Mouse (Mus musculus) forebrain, embryonic 10.5 days (tissue): Measurements from ENCODE around the gene D430019H16Rik. TPM values are rescaled to one million over a fixed set of nuclear protein-coding genes. Genes with fewer than 3 reads are reported as not detected.

Experiments
- polyA plus RNA-seq: library from polyadenylated mRNA; unstranded; fragments of >200 nt; fragmentation: Nextera tagmentation; extraction: Ambion mirVana; gene quantifications from 2 replicates; pipeline ENCODE4 v1.2.1, GENCODE M21; 2016

The D430019H16Rik gene
- polyA plus RNA-seq, 1 experiment from 2014 or later = 2.2 TPM

Other genes with a start within 250 kb of the D430019H16Rik start
- gene Tcl1, start 231.1 kb upstream of the D430019H16Rik start, polyA plus RNA-seq = not detected in 2 replicates
- 0.33 and 0.39 TPM in 2 replicates for gene Tunar, start 120.0 kb upstream of the D430019H16Rik start, polyA plus RNA-seq
- 0.25 and 0.42 TPM in 2 replicates for gene Bdkrb2, start 109.4 kb downstream of the D430019H16Rik start, polyA plus RNA-seq
- not detected in 2 replicates for gene Bdkrb1, start 149.2 kb downstream of the D430019H16Rik start, polyA plus RNA-seq
- gene Gskip, start 231.0 kb downstream of the D430019H16Rik start, polyA plus RNA-seq = 33.2 and 34.0 TPM in 2 replicates
- gene Atg2b, start 231.4 kb downstream of the D430019H16Rik start, polyA plus RNA-seq = 11.4 and 12.2 TPM in 2 replicates